Mouse (Mus musculus) B cell, adult 2 months (primary cell): ENCODE measurements around the gene Pkig.

Experiments
- DNase-seq, 2 experiments: peaks; one replicate each; pipeline ENCODE4 v3.0.0; 2022

Gene Pkig

DNA sequence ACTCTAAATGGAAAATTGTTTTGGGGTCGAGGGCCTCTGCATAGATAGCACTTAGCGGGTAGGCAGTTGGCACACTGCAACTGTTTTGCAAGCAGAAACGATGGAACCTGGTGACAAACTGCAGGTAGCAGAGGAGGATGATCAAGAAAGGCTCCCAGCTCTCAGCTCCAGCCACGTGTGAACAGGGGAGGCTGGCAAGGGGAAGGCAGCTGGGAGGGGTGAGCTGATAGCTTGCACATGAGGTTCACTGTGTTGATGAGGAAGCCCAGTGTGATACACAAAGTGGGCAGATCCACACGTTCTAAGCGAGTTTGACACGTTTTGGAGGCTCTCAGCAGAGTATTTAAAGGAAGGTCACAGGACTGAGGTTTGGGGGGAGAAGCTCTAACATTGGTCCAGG is 54.3 kb downstream of the Pkig start:
- DNase-seq = no peak

DNA sequence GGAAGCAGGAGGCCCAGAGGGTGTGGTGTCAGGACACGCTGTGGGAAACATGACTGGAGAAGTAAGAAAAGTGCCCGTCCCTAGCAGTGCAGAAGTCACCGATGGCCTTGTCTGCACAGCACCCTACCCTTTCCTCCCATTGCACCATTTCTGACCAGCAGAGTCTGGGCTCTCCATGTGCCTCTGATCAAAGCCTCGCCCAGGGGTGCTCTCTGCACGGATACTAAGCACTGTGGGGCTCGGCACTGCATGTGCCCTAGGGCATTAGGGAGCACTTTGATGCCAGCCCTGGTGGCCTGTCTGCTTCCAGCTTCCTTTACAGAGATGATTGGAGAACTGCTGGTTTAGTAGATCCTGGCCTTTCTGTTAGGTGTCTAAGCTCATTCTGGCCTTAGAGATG is 54.7 kb downstream of the Pkig start:
- DNase-seq = peak in 1 of 2 experiments; percentile 33

GRCm38 (mm10) chr2:163713340-163713739 is 55.2 kb downstream of the Pkig start:
- DNase-seq = peak in 1 of 2 experiments; percentile 27

GRCm38 (mm10) chr2:163716448-163716847 is 58.3 kb downstream of the Pkig start:
- peak; percentile 32 to 36 for DNase-seq

GRCm38 (mm10) chr2:163716853-163717252 is 58.7 kb downstream of the Pkig start:
- DNase-seq = no peak

DNA sequence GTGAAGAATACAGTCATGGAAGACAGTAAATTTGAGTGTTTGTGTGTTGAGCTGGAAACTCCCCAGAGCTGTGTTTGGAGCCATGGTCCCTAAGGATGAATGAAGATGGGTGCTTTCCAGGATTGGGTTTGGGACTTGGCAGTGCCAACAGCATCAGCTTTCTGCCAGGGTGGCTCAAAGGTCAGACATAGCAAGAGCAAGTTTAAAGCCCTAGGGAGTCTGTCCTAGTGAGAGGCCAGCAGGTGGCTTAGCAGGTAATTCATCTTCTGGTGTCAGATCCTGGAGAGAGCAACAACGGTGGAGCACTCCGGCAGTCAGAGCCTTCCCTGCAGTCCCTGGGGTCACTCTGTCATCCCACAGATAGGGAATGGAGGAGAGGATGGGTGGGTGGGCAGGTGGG is 60.3 kb downstream of the Pkig start:
- no peak for DNase-seq

DNA sequence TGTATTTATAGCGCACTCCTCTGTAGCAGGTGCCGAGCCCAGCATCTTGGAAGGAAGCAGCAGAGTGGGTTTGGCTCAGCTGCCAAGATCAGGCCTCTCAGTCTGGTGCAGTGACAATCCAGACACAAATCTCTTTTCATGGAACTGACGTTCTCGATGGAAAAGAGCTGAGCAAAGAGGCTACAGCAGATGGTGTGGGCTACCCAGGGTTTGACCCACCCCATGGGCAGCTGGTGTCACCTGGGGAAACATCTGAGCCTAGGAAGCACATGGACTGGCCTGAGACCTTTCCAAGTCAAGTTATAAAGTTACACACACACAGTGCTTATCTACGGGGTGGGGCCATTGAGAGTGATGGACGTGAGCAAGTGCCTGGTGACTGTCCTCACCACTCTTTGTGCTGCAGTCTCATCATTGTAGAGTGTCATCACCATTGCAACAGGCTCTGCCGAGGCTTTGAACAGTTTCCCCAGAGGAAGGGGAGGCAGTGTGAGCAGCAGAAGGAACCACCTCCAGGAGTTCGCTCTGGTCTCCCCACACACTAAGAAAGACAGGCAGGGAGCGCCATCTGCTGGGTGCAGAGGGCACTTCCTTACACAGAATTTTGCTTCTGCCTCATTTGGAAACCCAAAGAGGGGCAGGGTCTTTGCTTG is 60.9 kb downstream of the Pkig start:
- DNase-seq = peak; percentile 91 to 92

DNA sequence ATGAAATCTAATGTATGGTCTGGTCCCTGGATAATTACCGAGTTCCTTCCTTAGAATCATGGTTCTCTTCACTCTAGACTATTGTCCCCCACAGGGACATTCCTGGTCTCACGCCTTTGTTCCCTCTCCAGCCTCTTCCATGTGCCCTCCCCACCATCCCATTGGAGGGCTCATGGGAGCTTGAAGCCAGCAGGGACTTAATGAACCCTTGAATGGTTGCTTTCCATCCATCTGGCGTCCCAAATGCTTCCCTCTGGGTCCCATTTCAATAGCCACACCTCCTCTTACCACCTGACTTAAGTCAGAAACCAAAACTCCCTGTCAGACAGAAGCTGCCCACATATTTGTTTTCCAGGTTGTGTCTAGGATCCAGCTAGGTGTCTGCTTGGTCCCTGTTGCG is 61.4 kb downstream of the Pkig start:
- DNase-seq = no peak

GRCm38 (mm10) chr2:163722550-163722949 is 64.4 kb downstream of the Pkig start:
- no peak for DNase-seq

DNA sequence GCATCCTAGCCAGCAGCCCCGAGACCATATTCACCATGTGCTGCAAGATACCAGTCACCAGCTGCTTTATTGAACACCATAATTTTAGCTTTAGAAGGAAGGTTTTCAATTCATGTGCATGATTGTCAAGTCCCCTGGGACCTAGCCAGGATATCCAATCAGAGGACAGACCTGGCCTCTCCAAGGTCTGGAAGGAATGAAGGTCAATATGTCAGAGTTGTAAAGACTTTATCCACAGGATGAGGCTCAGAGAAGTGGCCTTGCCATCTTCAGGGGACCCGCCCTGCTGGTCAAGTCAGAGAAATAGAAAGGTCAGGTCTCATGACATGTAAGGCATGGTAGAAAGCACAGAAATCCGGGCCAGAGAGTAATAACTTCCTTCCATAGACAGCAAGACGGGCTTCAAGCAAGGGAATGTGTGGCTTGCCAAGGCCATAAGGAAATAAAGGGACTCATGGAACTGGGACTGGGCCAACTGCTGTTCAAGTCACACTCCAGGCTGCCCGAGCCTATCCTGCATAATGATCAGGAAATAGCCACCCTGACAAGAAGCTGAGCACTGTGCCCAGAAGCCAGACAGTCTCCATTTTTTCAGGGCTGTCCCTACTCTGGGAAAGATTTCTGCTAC is 68.7 kb downstream of the Pkig start:
- DNase-seq = no peak

GRCm38 (mm10) chr2:163728300-163728699 is 70.1 kb downstream of the Pkig start:
- no peak for DNase-seq

GRCm38 (mm10) chr2:163732021-163732420 is 73.8 kb downstream of the Pkig start:
- no peak for DNase-seq

DNA sequence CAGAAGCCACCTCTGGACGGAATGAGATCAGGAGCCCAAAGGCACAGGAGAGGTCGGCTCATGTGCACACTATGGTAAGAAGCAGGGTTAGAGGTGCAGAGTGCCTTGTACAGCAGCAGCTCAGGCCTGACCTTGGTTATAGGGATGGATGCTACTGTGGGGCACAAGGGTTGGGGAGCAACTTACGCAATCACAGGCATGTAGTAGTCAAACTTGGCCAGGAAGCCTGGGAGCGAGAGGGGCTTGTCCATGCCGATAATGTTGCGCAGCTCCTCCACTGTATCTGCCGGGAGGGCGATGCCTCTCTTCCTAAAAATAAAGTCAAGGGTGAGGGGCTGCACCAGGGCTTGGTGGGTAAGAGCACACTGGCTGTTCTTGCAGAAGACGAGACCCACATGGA is 77.0 kb downstream of the Pkig start:
- no peak for DNase-seq

GRCm38 (mm10) chr2:163735980-163736379 is 77.8 kb downstream of the Pkig start:
- DNase-seq = no peak

- no peak for DNase-seq
Observed at GRCm38 (mm10) chr2:163742656-163743055, 84.5 kb downstream of the Pkig start.

- DNase-seq = no peak
Observed at GRCm38 (mm10) chr2:163743357-163743756, 85.2 kb downstream of the Pkig start.

GRCm38 (mm10) chr2:163744801-163745570 is 86.8 kb downstream of the Pkig start:
- DNase-seq = peak; percentile 39 to 40

- DNase-seq = peak; percentile 66 to 67
Observed at GRCm38 (mm10) chr2:163749647-163750611, 91.7 kb downstream of the Pkig start, which contains the start of gene Ada. Gene Ada, minus strand, starts transcription at chr2:163750239.

GRCm38 (mm10) chr2:163754228-163754627 is 96.0 kb downstream of the Pkig start:
- no peak for DNase-seq

- DNase-seq = no peak
Observed at GRCm38 (mm10) chr2:163756723-163757122, 98.5 kb downstream of the Pkig start.

DNA sequence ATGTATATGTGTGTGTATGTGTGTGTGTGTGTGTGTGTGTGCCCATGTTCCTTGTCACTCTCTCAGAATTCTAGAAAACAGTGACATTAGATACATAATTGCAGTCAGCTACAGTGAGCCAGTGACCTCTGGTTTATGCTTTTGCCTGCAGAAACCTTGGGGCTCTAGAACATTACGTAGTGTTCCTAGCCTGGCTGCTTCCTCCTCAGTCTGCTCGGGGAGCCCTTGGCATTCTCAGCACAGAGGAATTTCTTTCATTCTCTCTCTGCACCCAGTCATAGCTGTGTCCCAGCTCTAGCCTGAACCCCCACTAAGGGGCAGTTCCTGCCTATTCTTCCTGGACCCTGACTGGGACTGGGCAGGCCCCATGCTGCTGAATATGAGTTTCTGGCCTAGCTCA is 100.0 kb downstream of the Pkig start:
- no peak for DNase-seq

DNA sequence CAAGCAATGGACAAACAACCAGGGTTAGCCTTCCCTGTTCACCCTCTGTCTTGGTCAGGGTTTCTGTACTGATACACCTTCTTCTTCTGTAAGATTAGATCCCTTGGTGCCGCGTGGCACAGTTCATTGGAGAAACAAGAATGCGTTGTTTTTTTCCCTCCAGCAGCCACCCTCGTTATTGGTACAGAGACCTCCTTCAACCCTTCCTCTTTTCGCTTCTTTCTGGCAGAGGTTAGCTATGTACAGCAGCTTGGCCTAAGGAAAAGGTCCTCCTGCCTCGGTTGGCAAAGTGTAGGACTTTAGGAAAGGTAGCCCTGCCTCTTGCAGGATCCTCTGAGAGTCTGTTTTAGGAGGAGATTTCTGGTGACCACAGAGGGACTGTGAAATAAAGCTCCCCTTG is 102.4 kb downstream of the Pkig start:
- DNase-seq = no peak

DNA sequence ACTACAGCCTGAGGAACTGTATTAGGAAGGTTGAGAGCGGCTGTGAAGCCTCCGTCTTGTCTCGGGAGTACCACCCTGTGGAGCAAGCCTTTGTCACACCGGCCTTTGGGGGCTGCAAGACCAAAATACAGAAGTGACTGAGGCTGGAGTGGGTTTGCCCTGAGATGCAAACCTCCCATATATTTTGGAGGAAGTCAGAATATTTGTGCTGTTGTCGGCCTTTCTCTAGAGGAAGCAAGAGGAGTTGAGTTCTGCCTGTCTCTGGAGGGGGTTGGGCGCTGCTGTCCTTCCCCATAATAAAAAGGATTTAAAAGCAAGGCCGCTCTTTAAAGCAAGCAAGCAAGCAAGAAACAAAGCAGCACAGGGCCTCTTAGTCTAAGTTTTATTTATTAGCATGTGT is 103.2 kb downstream of the Pkig start:
- no peak for DNase-seq
